Mouse (Mus musculus) forebrain, embryonic 16.5 days (tissue): ENCODE data around the gene Epha6. TPM values are rescaled to one million over a fixed set of nuclear protein-coding genes. Genes with fewer than 3 reads are reported as not detected.

Experiments used
- ATAC-seq: fragments of 200-750 bp; cut with Nextera tagmentation; 2 replicates; pipeline ENCODE4 v1.8.0; 2017; ENCODE audit warnings: mild to moderate bottlenecking, moderate library complexity
- H3K27ac ChIP-seq: fragments of 300-500 bp; sonication (generic); 2 replicates; pipeline ENCODE4 v1.5.1; 2014; ENCODE audit warnings: low read length, control low read depth
- H3K27me3 ChIP-seq: fragments of 300-500 bp; sonication (generic); replicated peaks from 2 replicates; pipeline ENCODE4 v1.6.1; 2014; ENCODE audit warnings: low read length; ENCODE audit not compliant: control insufficient read depth, insufficient read depth
- H3K36me3 ChIP-seq: fragments of 300-500 bp; sonication (generic); 2 replicates; pipeline ENCODE4 v1.6.1; 2014; ENCODE audit not compliant: control insufficient read depth, insufficient read depth
- H3K4me1 ChIP-seq: fragments of 300-500 bp; sonication (generic); replicated peaks from 2 replicates; pipeline ENCODE4 v1.6.1; 2014; ENCODE audit warnings: low read length; ENCODE audit not compliant: control insufficient read depth, insufficient read depth
- H3K4me2 ChIP-seq: fragments of 300-500 bp; sonication (generic); 2 replicates; pipeline ENCODE4 v1.6.1; 2014; ENCODE audit warnings: mild to moderate bottlenecking, low read length, control low read depth
- H3K4me3 ChIP-seq: fragments of 300-500 bp; sonication (generic); replicated peaks from 2 replicates; pipeline ENCODE4 v1.5.1; 2014; ENCODE audit warnings: mild to moderate bottlenecking, low read length, control low read depth
- H3K9ac ChIP-seq: fragments of 300-500 bp; sonication (generic); replicated peaks from 2 replicates; pipeline ENCODE4 v1.6.1; 2014; ENCODE audit warnings: low read depth, low read length, control low read depth
- H3K9me3 ChIP-seq: fragments of 300-500 bp; sonication (generic); 2 replicates; pipeline ENCODE4 v1.6.1; 2016; ENCODE audit warnings: low read length; ENCODE audit not compliant: control insufficient read depth
- WGBS: fragments of 180-500 bp; shearing (Covaris S2); extraction: QIAGEN DNeasy Blood & Tissue Kit; methylation state at CpG from one replicate; pipeline ENCODE4 v1.1.7; 2014; 5-methylcytosine and 5-hydroxymethylcytosine counted together
- polyA plus RNA-seq: library from polyadenylated mRNA; unstranded; fragments of >200 nt; fragmentation: Nextera tagmentation; extraction: Ambion mirVana; gene quantifications from 2 replicates; pipeline ENCODE4 v1.2.1, GENCODE M21; 2015

Epha6 gene
- polyA plus RNA-seq, 1 experiment from 2014 or later = 5.5 TPM

- WGBS = 63% methylated on average over 1 of the region's 1 CpGs
- Histone ChIP-seq H3K4me3 (no peak overlapping the region), H3K27me3 (no peaks in the 10 kb centered on the region), H3K4me2 (no peak overlapping the region), H3K27ac (no peak overlapping the region), H3K36me3 (no peaks in the 10 kb centered on the region), H3K4me1 (no peaks in the 10 kb centered on the region), H3K9ac (no peak overlapping the region), H3K9me3 (no peaks in the 10 kb centered on the region)
- ATAC-seq = no peak
Measured at GRCm38 (mm10) chr16:60283963-60284362, 321.4 kb downstream of the Epha6 start.

GRCm38 (mm10) chr16:60274109-60274508 is 331.2 kb downstream of the Epha6 start:
- H3K36me3 ChIP-seq = no peaks in the 10 kb centered on the region
- no peaks in the 10 kb centered on the region for H3K27me3 ChIP-seq
- no peaks in the 10 kb centered on the region for H3K4me1 ChIP-seq
- H3K9ac ChIP-seq = no peak overlapping the region
- no peak overlapping the region for H3K4me2 ChIP-seq
- ATAC-seq = no peak
- WGBS = 84% methylated on average over 2 of the region's 2 CpGs
- H3K4me3 ChIP-seq = no peak overlapping the region
- no peaks in the 10 kb centered on the region for H3K9me3 ChIP-seq
- no peak overlapping the region for H3K27ac ChIP-seq

GRCm38 (mm10) chr16:60266367-60267351 is 338.7 kb downstream of the Epha6 start:
- no peak overlapping the region for H3K27ac ChIP-seq
- no peak overlapping the region for H3K9ac ChIP-seq
- H3K4me3 ChIP-seq = no peak overlapping the region
- 67% methylated on average over 9 of the region's 9 CpGs for WGBS
- ATAC-seq = no peak
- no peaks in the 10 kb centered on the region for H3K36me3 ChIP-seq
- H3K9me3 ChIP-seq = no peaks in the 10 kb centered on the region
- H3K4me2 ChIP-seq = no peak overlapping the region
- H3K27me3 ChIP-seq = no peaks in the 10 kb centered on the region
- no peaks in the 10 kb centered on the region for H3K4me1 ChIP-seq

- Histone ChIP-seq H3K27ac (no peak overlapping the region), H3K27me3 (no peaks in the 10 kb centered on the region), H3K4me3 (no peak overlapping the region), H3K4me2 (no peak overlapping the region), H3K9me3 (no peaks in the 10 kb centered on the region), H3K36me3 (no peaks in the 10 kb centered on the region), H3K9ac (no peak overlapping the region), H3K4me1 (no peaks in the 10 kb centered on the region)
- 79% methylated on average over 6 of the region's 6 CpGs for WGBS
- no peak for ATAC-seq
Measured at GRCm38 (mm10) chr16:60264719-60265508, 340.4 kb downstream of the Epha6 start.

GRCm38 (mm10) chr16:60258151-60258635 is 347.1 kb downstream of the Epha6 start:
- 0 out of 2 replicates have a peak overlapping the region, but pooled peaks have one; percentile 28 for H3K27ac ChIP-seq
- 69% methylated on average over 7 of the region's 7 CpGs for WGBS
- H3K27me3 ChIP-seq = no peaks in the 10 kb centered on the region
- no peak overlapping the region for H3K4me3 ChIP-seq
- no peak for ATAC-seq
- no peaks in the 10 kb centered on the region for H3K9me3 ChIP-seq
- no peak overlapping the region for H3K4me2 ChIP-seq
- H3K36me3 ChIP-seq = no peaks in the 10 kb centered on the region
- H3K9ac ChIP-seq = no peak overlapping the region
- 0 out of 2 replicates have a peak, but pooled peaks cover 2% of the 10 kb centered on the region for H3K4me1 ChIP-seq

GRCm38 (mm10) chr16:60257623-60258022 is 347.7 kb downstream of the Epha6 start:
- no peak overlapping the region for H3K4me3 ChIP-seq
- H3K4me2 ChIP-seq = no peak overlapping the region
- H3K9me3 ChIP-seq = no peaks in the 10 kb centered on the region
- 0 out of 2 replicates have a peak, but pooled peaks cover 2% of the 10 kb centered on the region for H3K4me1 ChIP-seq
- peak; percentile 54; the same call in 1 of the 2 replicates for ATAC-seq
- H3K9ac ChIP-seq = no peak overlapping the region
- H3K36me3 ChIP-seq = no peaks in the 10 kb centered on the region
- H3K27me3 ChIP-seq = no peaks in the 10 kb centered on the region
- WGBS = 62% methylated on average over 2 of the region's 2 CpGs
- H3K27ac ChIP-seq = no peak overlapping the region

GRCm38 (mm10) chr16:60257044-60257443 is 348.3 kb downstream of the Epha6 start:
- Histone ChIP-seq H3K4me3 (no peak overlapping the region), H3K4me1 (0 out of 2 replicates have a peak, but pooled peaks cover 2% of the 10 kb centered on the region), H3K9ac (no peak overlapping the region), H3K27ac (no peak overlapping the region), H3K4me2 (no peak overlapping the region), H3K9me3 (no peaks in the 10 kb centered on the region), H3K27me3 (no peaks in the 10 kb centered on the region), H3K36me3 (no peaks in the 10 kb centered on the region)
- 70% methylated on average over 4 of the region's 4 CpGs for WGBS
- no peak for ATAC-seq

- peak; percentile 49; the same call in 1 of the 2 replicates for ATAC-seq
- Histone ChIP-seq H3K4me1 (no peaks in the 10 kb centered on the region), H3K9ac (no peak overlapping the region), H3K4me3 (no peak overlapping the region), H3K27me3 (no peaks in the 10 kb centered on the region), H3K27ac (no peak overlapping the region), H3K4me2 (no peak overlapping the region), H3K9me3 (no peaks in the 10 kb centered on the region), H3K36me3 (no peaks in the 10 kb centered on the region)
- WGBS = 76% methylated on average over 2 of the region's 2 CpGs
Measured at GRCm38 (mm10) chr16:60239356-60240190, 365.8 kb downstream of the Epha6 start.
